Mouse (Mus musculus) E14TG2a.4 (cell line): ENCODE results near the gene Rbfox1.

Experiments
- CTCF ChIP-seq: conservative IDR thresholded peaks from 2 replicates; pipeline ENCODE4 v1.5.1; 2014; ENCODE audit warnings: low read length
- POU5F1 ChIP-seq: IDR thresholded peaks from 2 replicates; pipeline ENCODE4 v1.6.1; 2014; ENCODE audit warnings: low read length, borderline replicate concordance

DNA sequence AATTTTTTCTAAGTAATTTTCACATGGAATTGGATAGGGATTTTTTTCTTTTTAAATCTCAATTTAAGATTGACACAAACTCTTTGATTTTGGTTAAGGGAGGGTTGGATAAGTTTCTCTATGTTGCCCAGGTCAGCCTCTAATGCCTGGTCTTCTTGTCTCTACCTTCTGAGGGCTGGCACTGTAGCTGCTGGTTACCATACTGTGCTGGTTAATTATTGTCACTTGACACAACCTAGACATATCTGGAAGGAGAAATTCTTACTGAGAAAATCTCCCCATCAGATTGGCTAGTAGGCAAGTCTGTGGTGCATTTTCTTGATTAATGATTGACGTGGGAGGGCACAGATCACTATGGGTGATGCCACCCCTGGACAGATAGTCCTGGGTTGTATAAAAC lies 177.3 kb downstream of the Rbfox1 start:
- no peak for TF ChIP-seq CTCF
- no peak for TF ChIP-seq POU5F1
